Mouse (Mus musculus): ENCODE data around the gene Cracr2a.

DNA sequence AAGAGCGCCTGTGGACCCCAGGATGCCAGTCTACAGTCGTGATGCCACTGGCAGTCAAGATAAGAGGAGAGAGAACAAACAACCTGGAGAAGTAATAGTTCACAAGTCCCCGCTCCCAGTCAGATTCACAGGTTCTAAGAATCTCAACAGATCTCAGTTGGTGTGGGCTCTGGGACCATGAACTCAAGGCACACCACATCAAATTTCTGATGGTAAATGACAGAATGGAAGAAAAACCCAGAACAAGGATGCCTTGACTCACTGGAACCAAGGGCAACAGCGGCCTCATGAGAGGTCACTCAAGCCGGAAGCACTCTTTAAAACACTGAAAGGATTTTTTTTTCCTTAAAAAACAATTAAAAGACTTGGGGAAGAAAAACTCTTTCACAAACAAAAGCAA lies 27.4 kb upstream of the Cracr2a start:
- TF ChIP-seq CTCF (IDR thresholded peaks at IDR 0.05; ENCODE audit: low read depth) (no peak), EP300 (IDR thresholded peaks at IDR 0.05; ENCODE audit: low read depth) (no peak)

Data from liver, embryonic 14.5 days (tissue).